Mouse (Mus musculus): ENCODE results near the gene Kmt2b.

The Kmt2b gene

GRCm38 (mm10) chr7:30563906-30564280 lies 24.6 kb downstream of the Kmt2b start:
- DNase-seq: peak; percentile 55

DNA sequence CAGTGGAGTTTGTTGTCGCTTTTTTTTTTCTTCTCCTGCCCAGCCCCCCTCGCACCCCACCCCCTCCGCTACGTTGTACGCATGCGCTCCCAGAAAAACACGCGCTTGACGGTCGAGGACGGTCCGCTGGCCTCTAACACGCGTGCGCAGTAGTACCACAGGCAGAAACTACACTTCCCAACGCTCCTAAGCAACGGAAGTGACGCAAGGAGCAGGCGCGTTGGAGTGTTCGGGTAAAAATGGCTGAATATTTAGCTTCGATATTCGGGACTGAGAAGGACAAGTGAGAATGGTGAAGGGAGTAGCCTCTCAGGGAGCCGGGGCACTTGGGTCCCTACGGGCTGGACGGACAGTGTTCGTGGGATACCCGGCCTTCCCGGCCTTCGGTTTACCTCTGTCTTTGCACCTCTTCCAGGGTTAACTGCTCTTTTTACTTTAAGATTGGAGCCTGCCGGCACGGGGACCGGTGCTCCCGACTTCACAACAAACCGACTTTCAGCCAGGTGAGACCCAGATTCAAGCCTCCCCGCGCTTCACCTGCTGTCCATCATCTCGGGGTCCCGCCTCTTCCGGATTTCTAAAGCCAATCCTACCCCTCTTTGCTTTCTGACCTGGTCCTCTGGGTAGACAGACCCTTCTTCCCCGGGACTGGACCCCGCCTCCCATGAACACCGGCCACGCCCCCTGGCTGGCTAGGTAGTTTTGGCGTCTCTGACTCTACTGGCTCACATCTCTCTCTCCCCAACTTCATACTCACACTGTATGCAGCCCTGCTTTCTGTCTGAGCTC lies 25.2 kb downstream of the Kmt2b start, which contains the start of the genes U2af1l4, Gm49396 and Psenen:
TSS of gene U2af1l4 (plus strand) at position 185 of the 789 bp plus-strand sequence.
TSS of gene Gm49396 (plus strand) at position 228 of the 789 bp plus-strand sequence.
TSS of gene Psenen (minus strand) at position 511 of the 789 bp plus-strand sequence.
- peak; percentile 97 for DNase-seq

GRCm38 (mm10) chr7:30562526-30563116 lies 25.9 kb downstream of the Kmt2b start:
- DNase-seq: peak; percentile 45

DNA sequence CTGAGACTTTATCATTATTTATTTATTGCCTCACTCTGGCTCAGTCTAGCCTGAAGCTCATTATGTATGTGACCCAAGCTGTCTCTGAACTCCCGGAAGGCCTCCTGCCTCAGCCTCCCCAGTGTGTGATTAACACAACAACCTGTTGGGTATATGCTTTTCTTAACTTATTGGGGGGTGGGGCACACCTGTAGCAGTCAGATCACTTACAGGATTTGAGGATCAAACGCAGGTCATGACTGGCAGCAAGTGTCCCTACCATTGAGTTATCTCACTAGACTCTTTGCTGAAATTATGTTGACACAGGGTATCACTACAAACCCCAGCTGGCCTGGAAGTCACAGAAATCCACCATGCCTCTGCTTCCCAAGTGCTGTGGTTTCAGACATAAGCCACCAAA lies 28.2 kb downstream of the Kmt2b start:
- DNase-seq: no peak

DNA sequence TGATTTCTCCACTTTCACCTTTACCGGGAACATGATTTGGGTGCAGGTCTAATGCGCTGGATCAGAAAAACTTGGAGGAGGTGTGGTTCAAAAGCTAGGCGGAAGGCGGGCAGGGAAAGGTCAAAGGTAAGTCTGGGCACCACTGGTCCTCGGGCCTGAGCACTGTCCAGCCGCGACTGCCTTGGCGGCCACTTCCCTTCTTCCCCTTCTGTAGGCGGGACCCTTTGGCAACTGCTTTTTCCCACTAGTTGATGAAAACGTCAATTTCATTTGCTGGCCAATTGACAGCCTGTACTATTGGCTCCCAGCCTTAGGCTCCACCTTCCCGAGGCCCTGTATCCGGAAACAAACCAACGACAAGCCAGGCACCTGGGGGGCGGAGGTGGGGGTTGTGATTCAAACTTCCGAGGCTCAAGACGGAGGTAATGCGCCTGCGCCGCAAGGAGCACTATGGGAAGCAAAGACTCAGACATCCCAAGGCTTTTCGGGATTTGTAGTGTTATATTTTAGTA lies 29.0 kb downstream of the Kmt2b start, which contains the start of gene Lin37:
TSS of gene Lin37 (minus strand) at position 396 of the 512 bp plus-strand sequence.
- DNase-seq: peak; percentile 92

GRCm38 (mm10) chr7:30558656-30559442 lies 29.7 kb downstream of the Kmt2b start:
- no peak for DNase-seq

GRCm38 (mm10) chr7:30557901-30558514 lies 30.5 kb downstream of the Kmt2b start:
- DNase-seq: no peak

DNA sequence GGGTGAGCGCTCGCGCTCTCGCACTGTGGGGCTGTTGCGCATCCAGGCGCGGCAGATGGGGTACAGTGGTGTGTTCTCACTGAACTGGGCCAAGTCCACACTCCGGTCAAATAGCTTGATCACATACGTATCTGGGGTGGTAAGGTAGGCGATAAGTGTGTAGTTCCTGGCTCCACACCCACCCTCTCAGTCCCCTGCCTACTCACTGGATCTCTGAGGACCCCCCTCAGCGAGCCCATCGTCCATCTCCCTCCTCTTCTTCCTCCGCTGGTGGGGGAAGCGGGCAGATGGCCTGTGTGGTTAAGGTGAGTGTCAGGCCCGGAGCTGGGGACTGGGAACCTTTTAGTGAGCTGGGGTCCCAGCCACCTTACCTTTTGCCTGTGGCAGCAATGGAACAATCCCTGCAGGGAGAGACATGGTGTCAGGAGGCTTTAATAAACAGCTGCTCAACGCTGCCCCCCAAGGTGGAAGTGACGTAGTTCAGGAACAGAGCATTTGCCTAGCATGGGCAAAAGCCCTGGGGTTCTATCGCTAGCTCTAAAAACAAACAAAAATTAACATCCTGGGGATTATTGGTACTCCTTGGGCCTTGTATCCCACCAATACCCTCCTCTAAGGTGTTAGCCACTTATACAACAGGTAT lies 31.5 kb downstream of the Kmt2b start:
- peak; percentile 74 for DNase-seq

GRCm38 (mm10) chr7:30553810-30554584 lies 34.5 kb downstream of the Kmt2b start:
- DNase-seq: no peak

DNA sequence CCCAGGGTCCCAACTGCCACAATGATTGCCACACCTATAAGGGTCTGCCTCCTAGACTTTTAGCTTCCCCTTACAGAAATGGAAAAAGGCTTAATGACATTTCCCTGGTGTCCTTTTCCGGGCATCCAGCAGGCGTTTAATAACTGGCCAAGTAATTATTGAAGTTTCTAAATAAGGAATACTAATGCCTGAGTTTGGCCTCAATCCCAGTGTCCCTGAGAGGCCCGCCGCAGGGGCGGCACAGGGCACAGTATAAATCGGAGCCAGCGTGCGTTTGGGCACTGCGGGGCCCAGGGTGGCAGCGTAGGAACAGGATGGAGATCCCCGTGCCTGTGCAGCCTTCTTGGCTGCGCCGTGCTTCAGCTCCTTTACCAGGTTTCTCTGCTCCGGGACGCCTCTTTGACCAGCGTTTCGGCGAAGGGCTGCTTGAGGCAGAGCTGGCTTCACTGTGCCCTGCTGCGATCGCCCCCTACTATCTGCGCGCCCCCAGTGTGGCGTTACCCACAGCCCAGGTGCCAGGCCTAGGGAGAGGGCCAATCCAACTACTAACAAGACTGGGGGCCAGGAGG lies 35.4 kb downstream of the Kmt2b start:
- DNase-seq: peak; percentile 65

- peak; percentile 97 for DNase-seq
Observed at GRCm38 (mm10) chr7:30552102-30553020, 36.2 kb downstream of the Kmt2b start, which contains the start of the genes Hspb6 and Proser3. TSS of gene Hspb6 (plus strand) at chr7:30552178. TSS of gene Proser3 (minus strand) at chr7:30552299.

DNA sequence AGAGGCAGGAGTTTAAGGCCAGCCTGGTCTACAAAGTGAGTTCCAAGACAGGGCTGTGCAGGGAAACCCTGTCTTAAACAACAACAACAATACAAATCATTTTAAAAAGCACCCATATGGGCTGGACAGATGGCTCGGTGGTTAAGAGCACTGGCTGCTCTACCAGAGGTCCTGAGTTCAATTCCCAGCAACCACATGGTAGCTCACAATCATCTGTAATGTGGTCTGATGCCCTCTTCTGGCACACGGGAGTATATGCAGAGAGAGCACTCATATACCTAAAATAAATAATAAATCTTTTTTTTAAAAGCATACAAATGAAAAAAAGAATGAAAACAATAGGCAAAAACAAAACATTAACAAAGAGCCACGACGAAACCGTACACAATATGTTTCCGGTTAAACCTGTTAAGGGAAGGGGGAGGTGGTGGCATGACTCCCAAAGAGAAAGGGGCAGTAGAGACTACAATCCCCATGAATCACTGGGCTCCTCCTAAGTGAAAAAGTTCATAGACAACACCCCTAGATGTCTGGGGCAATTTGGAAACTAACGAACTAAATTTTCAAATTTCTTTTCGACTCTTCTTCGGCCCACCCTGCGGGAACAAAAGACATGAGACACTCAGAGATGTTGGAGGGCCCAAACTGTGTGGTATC lies 37.0 kb downstream of the Kmt2b start:
- no peak for DNase-seq

GRCm38 (mm10) chr7:30550603-30551002 lies 37.9 kb downstream of the Kmt2b start:
- no peak for DNase-seq

DNA sequence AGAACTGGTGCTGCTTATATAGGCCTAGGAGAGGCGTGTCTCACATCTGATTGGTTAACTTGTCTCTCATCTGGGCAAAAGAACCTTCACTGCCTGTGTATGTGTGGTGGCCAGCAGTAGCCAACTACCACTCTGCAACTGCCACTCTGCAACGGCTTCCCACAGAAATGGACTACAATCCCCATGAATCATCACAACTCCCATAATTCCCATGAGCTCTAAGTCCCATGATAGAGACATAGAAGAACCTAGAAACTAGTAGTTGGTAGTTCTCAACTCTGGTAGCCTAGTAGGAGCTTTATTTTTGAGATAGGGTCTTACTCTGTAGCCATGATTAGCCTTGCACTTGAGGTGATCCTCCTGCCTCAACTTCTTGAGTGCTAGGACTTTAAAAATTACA lies 38.6 kb downstream of the Kmt2b start:
- no peak for DNase-seq

DNA sequence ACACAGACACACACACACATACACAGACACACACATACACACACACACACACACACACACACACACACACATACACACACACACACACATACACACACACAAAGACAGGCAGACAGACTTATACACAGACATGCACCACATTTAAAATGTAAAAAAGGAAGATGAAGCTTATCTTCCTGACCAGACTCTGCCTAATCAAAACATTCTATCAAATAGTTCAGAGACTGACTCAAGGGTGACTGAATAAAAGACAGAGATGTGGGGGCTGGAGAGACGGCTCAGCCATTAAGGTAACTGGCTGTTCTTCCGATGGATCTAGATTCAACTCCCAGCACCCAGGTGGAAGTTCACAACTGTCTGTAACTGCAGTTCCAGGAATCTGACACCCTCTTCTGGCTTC lies 44.2 kb downstream of the Kmt2b start:
- DNase-seq: no peak

DNA sequence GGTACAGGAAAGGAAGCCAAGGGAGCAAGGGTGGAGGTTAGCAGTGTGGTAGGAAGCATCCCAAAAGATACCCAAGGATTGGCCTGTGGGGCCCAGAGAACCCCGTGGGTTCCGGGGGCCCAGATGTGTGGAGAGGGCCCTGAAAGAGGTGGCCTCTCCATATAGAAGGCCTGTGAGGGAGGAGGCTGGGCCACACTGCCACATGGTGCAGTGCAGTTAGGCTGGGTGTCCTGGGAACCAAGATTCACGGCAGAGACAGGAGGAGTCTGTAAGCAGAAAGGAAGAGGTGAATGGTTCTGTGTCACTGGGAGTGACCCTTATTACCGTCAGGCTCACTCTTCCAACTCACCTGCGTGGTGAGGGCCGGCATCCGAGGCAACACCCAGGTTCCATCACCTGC lies 48.0 kb downstream of the Kmt2b start:
- no peak for DNase-seq

- peak; percentile 98 for DNase-seq
Observed at GRCm38 (mm10) chr7:30534633-30535577, 53.6 kb downstream of the Kmt2b start, which contains the start of gene Arhgap33. TSS of gene Arhgap33 (minus strand) at chr7:30535060.
